Mouse (Mus musculus) lung, postnatal 0 days (tissue): ENCODE results near the gene Atf6.

Experiments used
- CTCF ChIP-seq: IDR thresholded peaks from 2 replicates; pipeline ENCODE4 v1.5.1; 2016; ENCODE audit warnings: antibody characterized with exemption, mild to moderate bottlenecking
- EP300 ChIP-seq: IDR thresholded peaks from 2 replicates; pipeline ENCODE4 v1.6.1; 2016; ENCODE audit warnings: antibody characterized with exemption, mild to moderate bottlenecking, control low read depth

DNA sequence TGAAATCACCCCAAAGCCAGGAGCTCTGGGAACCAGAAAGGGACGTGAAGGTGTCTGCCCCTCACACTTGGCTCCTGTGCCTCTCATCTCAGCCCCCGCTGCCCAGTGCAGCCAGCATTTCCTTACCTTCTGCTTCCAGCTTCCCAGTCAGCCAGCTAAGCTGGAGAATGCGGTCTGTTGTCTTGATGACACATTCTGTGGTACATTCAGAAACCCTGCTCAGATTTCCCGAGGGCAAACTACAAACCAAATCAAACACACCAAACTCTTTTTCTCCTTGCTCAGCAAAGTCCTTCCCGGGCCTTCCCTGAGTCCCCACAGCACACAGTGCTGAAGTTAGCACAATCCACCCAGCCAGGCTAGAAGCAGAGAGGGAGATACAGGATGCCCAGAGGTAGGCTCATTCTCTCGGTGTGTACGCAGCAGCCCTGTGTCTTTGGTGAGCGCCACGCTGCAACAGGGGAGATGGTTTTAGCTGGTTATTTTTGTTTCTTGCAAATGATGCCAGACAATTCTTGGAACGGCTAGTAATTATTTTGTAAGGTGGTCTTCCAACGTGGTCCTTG lies 202.9 kb downstream of the Atf6 start:
- TF ChIP-seq CTCF (no peak), EP300 (no peak)
